Comparison of ENCODE assay signal across 16 mouse cellular contexts in the genomic region with DNA sequence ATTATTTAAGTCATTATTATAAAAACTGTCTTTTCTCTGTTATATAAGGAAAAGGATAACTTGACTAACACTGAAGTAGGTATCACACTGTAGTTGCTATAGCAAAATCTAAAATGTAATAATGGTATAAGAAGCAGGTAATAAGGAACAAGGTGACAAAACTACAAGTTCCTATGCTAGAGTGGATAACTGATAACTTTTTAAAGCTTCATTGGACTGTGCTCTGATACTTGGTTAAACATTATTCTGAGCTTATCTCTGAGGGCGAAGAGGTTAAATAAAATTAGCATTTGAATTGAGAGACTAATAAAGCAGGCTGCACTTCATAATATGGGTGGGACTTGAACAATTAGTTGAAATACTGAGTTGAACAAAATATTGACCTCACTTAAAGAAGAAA.
"Had no signal": no experiment of that assay in that cellular context is flagged by ENCODE, and none has a peak within 500 bp of the region (broad histone marks: within the 10 kb centered on the region; RNA-seq: fewer than 3 reads in every experiment).

No protein-coding gene starts in this region.

- H3K9ac ChIP-seq: neural tube, embryonic 13.5 days; neural tube, embryonic 15.5 days; stomach, embryonic 15.5 days had no signal

- H3K27me3 ChIP-seq: neural tube, embryonic 13.5 days; neural tube, embryonic 15.5 days; stomach, embryonic 15.5 days had no signal

- H3K27ac ChIP-seq: neural tube, embryonic 13.5 days; neural tube, embryonic 15.5 days; stomach, embryonic 15.5 days; stomach, postnatal 0 days had no signal

- H3K4me2 ChIP-seq: neural tube, embryonic 13.5 days; neural tube, embryonic 15.5 days; stomach, embryonic 15.5 days had no signal

- H3K9me3 ChIP-seq: neural tube, embryonic 13.5 days; neural tube, embryonic 15.5 days had no signal

- H3K4me1 ChIP-seq: neural tube, embryonic 13.5 days; neural tube, embryonic 15.5 days; stomach, embryonic 15.5 days had no signal

- DNase-seq: retina, postnatal 1 day; right cerebral cortex, adult 18-20 months; right cerebral cortex, postnatal 14 days; right cerebral cortex, postnatal 25 days; right cerebral cortex, postnatal 4 days; spleen, adult 18-20 months; thymus, adult 18-20 months; thymus, adult 2 months; thymus, postnatal 14 days; thymus, postnatal 25 days; thymus, postnatal 36 days; thymus, postnatal 4 days had no signal

- H3K36me3 ChIP-seq: neural tube, embryonic 15.5 days; stomach, embryonic 15.5 days had no signal

- H3K4me3 ChIP-seq: neural tube, embryonic 13.5 days; neural tube, embryonic 15.5 days; stomach, embryonic 15.5 days had no signal
